Mouse (Mus musculus): ENCODE results near the gene Il23a.
"Not testable (repeated sequence)": the region's sequence is repeated elsewhere in the genome, so short reads cannot be mapped to it uniquely, and the experiment has no call there.

The Il23a gene

GRCm38 (mm10) chr10:128309654-128310053 is 11.1 kb upstream of the Il23a start:
- no peak for DNase-seq (ENCODE audit: extremely low spot score, low read depth, low spot score)

GRCm38 (mm10) chr10:128303126-128304021 is 4.8 kb upstream of the Il23a start, which contains the start of gene Pan2:
Pan2 (plus strand) TSS chr10:128303335.
- peak; percentile 98 for DNase-seq (ENCODE audit: extremely low spot score, low read depth, low spot score)

- no peak for DNase-seq (ENCODE audit: extremely low spot score, low read depth, low spot score)
These were observed 4.2 kb upstream of the Il23a start for GRCm38 (mm10) chr10:128302785-128303125.

- no peak for DNase-seq (ENCODE audit: extremely low spot score, low read depth, low spot score)
These were observed 3.8 kb upstream of the Il23a start for GRCm38 (mm10) chr10:128302357-128302756.

- DNase-seq (ENCODE audit: extremely low spot score, low read depth, low spot score), result no peak
These were observed 309 bp downstream of the Il23a start for GRCm38 (mm10) chr10:128298243-128298642.

GRCm38 (mm10) chr10:128297622-128298021 is 930 bp downstream of the Il23a start:
- no peak for DNase-seq (ENCODE audit: extremely low spot score, low read depth, low spot score)

GRCm38 (mm10) chr10:128297221-128297620 is 1.3 kb downstream of the Il23a start:
- DNase-seq (ENCODE audit: extremely low spot score, low read depth, low spot score), result no peak

- DNase-seq (ENCODE audit: extremely low spot score, low read depth, low spot score), result no peak
These were observed 2.0 kb downstream of the Il23a start for GRCm38 (mm10) chr10:128296370-128297090.

GRCm38 (mm10) chr10:128290594-128290993 is 8.0 kb downstream of the Il23a start:
- not testable (repeated sequence) for DNase-seq (ENCODE audit: extremely low spot score, low read depth, low spot score)

GRCm38 (mm10) chr10:128283604-128284579 is 14.7 kb downstream of the Il23a start:
- peak; percentile 42 for DNase-seq (ENCODE audit: extremely low spot score, low read depth, low spot score)

- no peak for DNase-seq (ENCODE audit: extremely low spot score, low read depth, low spot score)
These were observed 15.6 kb downstream of the Il23a start for GRCm38 (mm10) chr10:128282886-128283450.

GRCm38 (mm10) chr10:128281682-128282081 is 16.9 kb downstream of the Il23a start:
- DNase-seq (ENCODE audit: extremely low spot score, low read depth, low spot score), result no peak

- no peak for DNase-seq (ENCODE audit: extremely low spot score, low read depth, low spot score)
These were observed 17.6 kb downstream of the Il23a start for GRCm38 (mm10) chr10:128280943-128281342.

- DNase-seq (ENCODE audit: extremely low spot score, low read depth, low spot score), result no peak
These were observed 20.4 kb downstream of the Il23a start for GRCm38 (mm10) chr10:128278158-128278557.

GRCm38 (mm10) chr10:128275374-128275773 is 23.2 kb downstream of the Il23a start:
- DNase-seq (ENCODE audit: extremely low spot score, low read depth, low spot score), result not testable (repeated sequence)

GRCm38 (mm10) chr10:128272819-128273439 is 25.6 kb downstream of the Il23a start:
- not testable (repeated sequence) for DNase-seq (ENCODE audit: extremely low spot score, low read depth, low spot score)

GRCm38 (mm10) chr10:128271883-128272282 is 26.7 kb downstream of the Il23a start:
- DNase-seq (ENCODE audit: extremely low spot score, low read depth, low spot score), result no peak

GRCm38 (mm10) chr10:128270866-128271265 is 27.7 kb downstream of the Il23a start:
- DNase-seq (ENCODE audit: extremely low spot score, low read depth, low spot score), result no peak

- DNase-seq (ENCODE audit: extremely low spot score, low read depth, low spot score), result peak; percentile 93
These were observed 28.2 kb downstream of the Il23a start, which contains the start of gene Stat2 for GRCm38 (mm10) chr10:128270287-128270841. Stat2 (plus strand) TSS chr10:128270559.

Measured in hindlimb bud, embryonic 11.5 days (tissue).